Mouse (Mus musculus) R1 (cell line): Measurements from ENCODE around the gene Zfp512b.

ENCODE experiments used
- DNase-seq: peaks from one replicate; pipeline ENCODE4 v3.0.0-alpha.2; 2018; ENCODE audit warnings: low read depth, low spot score

Gene Zfp512b

DNA sequence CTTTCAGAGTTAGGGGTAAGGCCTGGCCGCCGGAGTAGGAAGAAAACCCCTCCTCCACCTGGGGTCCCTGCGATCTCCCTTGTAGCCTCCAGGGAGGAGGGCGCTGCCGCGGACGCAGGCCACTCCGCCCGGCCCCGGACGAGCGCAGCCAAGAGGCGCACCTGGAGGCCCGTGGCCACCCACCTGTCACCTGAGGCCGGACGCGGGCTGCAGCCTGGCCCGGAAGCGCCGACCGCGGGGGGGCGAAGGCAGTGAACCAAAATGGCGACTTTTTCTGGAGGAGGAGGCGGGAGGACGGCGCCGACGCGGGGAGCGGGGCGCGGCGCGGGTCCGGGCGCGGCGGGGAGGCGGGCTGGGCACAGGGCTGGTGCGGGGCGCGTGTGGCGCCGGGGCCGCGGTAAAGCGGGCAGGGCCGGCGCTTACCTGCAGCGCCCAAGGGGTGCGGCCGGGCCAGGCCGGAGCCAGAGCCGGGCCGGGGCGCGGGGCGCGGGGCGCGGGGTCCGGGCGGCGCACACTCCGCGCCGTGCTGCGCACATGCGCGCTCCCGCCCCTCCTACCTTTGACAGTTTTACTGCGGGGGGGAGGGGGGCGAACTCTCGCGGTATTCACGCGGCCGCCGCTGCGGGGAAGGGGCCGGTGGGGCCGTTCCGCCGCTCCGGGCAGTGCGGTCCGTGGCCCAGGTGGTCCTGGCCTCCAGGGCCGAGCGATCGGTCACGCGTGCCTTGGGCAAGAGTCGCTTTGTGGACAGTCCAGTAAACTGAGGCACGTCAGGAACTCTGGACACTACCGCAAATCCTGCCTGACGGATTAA, at the start of gene Zfp512b:
Gene Zfp512b (minus strand): TSS at position 573 of the 811 bp plus-strand sequence.
- DNase-seq = peak; percentile 83

- DNase-seq = no peak
Measured at GRCm38 (mm10) chr2:181635865-181636264, 43.3 kb upstream of the Zfp512b start.

- DNase-seq = no peak
Measured at GRCm38 (mm10) chr2:181632624-181633023, 40.0 kb upstream of the Zfp512b start.

- DNase-seq = no peak
Measured at GRCm38 (mm10) chr2:181628471-181628870, 35.9 kb upstream of the Zfp512b start.

GRCm38 (mm10) chr2:181623401-181623800, 30.8 kb upstream of the Zfp512b start:
- peak; percentile 25 for DNase-seq

- peak; percentile 21 for DNase-seq
Measured at GRCm38 (mm10) chr2:181618761-181619495, 26.3 kb upstream of the Zfp512b start.

GRCm38 (mm10) chr2:181602367-181602766, 9.8 kb upstream of the Zfp512b start:
- DNase-seq = no peak

GRCm38 (mm10) chr2:181601751-181602145, 9.1 kb upstream of the Zfp512b start:
- DNase-seq = no peak

- peak; percentile 98 for DNase-seq
Measured at GRCm38 (mm10) chr2:181600828-181601750, 8.5 kb upstream of the Zfp512b start.

GRCm38 (mm10) chr2:181600226-181600758, 7.7 kb upstream of the Zfp512b start:
- no peak for DNase-seq

DNA sequence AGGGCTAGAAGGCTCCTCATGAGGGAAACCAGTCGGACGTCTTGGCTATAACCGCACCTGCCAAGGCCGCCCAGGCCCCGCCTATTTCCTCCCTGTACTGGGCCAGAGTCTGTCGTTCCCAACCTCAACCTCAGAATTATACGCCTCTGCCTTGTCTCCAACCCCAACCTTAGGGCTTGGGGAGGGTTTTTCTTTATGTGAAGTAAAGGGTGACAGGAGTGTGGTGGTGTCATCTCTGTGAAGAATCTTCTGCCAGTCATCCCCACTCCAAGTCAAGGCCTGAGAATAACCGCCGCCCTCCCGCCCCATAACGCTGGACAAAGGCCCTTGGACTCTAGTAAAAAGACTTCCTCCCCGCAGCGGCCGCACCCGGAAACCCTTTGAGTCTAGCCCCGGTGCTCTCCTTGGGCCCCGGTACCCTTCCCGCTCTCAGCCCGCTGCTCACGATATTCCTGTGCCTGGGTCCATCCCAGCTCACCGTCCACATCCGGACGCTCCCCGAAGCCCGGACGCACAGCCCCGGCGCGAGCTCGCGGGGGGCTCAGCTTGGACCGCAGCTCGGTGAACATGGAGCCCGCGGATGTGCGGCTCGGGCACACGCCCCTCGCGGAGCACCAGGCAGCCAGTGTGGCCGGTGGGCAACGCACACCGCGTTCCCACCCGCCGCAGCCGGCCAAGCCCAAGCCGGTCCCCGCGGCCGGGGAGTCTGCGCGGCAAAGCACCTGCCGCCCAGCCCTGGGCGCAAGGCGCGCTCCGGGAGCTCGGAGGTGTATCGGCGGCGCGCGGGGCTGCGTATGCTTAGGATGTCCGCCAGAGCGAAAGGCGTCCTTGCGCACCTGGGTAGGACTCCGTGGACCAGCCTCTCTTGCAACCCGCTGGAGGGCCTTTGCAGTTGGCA, 6.1 kb upstream of the Zfp512b start, which contains the start of gene Samd10:
Gene Samd10 (minus strand): TSS at position 759 of the 898 bp plus-strand sequence.
- DNase-seq = peak; percentile 79

DNA sequence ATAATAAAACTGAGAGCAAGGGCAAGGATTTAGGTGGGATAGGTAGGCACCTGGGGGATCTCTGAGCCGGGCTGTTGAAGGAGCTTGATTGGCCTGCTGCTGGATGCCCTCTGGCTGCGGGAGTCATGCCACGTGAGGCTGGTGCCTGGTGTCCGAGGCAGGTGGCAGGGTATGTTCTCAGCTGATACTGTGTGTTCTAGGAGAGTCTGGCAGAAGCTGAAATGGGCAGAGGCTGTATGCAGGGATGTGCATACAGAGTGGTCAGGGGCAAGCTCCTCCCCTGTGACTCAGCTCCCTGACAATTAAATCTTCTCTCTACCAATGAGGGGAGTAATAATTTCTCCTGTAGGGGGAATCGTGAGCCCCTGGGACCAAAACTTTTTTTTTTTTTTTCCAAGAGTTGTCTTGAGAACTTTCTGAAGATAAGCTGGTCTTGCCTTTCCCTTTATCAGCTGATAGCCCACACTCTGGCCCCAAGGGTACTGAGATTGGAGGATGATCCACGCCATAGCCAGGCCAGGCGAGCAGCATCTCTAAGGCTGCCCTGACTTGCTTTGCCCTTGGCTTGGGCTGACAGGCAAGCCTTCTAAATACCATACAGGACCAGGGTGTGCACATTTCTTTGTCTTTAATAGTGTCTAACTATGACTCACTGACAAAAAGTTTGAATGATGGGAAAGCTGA, 4.9 kb upstream of the Zfp512b start:
- peak; percentile 71 for DNase-seq

DNA sequence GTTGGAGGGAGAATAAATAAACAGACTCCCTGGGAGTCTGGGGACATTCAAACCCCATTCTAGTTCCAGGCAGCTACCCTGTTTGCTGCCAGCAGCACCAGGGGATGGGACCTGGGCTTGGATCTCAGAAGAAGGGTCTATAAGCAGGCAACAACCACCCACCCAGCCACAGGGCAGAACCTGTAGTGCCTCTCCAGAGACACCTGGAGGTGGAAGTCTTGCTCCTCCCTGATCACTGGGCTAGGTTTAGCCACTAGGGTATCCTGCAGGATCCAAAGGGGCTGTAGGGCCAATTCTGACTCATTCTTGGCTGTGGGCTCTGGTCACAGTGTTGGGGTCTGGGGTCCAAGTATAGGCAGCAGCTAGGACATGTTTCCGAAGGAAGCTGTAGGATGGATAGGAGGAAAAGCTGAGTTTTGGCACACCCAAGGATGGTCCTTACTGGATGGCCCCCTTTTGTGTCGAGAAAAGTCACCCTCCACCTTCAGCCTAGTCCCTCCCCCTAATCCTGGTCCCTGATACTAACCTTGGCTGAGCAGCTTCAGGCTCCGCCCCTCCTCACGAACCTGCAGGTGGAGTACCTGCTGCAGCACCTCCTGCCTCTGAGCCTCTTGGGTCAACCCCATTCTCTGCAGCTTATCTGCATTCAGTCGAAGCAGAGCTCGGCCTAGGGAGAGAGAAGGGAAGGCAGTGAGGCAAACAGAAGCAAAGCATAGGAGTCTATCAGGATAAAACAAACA, 3.8 kb upstream of the Zfp512b start:
- DNase-seq = no peak

DNA sequence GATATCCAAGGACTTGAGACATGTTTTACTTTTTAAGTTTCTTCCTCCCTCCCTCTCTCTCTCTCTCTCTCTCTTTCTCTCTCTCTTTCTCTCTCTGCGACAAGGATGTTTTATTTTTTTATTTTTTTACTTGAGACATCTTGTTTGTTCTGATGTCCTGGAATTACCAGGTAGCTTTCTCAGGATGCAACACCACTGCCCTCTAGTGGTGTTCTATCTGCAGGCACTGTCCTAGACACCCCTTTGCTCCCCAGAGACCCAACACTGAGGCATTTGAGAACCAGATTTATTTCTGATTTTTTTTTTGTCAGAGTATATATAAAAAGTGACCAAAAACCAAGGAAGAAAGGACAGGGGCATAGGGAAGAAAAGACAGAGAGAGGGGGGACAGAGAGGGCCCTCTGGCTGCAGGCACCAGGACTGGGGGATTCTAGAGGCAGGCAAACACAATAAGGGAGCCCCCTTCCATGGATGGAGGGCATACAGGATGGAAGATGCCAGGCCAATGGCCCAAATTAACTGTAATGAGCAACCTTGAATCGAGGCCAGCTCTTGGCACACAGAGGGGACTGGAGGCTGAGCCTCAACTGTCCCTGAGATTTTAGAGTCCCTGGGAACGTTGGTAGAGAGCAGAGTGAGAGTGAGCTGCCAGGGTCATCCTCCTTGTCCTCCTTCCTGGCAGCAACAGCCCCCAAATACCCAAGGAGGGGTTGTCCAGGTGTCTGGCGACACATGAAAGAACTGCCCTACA, 2.5 kb upstream of the Zfp512b start:
- peak; percentile 54 for DNase-seq

GRCm38 (mm10) chr2:181593937-181594336, 1.3 kb upstream of the Zfp512b start:
- DNase-seq = no peak

DNA sequence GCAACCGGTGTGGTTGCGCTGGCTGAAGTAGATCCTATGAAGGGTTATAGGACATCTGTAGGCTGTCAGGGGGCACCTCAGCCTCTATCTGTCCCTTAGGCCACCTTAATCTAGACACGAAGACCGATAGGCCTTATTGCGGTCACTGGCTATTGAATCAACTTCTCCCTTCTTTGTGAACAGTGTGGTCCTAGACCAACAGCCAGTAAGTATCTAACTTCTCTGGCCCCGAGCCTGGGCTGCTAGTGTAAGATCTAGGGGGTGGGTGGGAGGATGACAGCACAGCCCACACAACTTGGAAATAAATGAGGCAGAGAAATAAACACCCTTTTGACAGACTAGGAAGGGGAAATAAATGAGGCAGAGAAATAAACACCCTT, 429 bp upstream of the Zfp512b start:
- DNase-seq = no peak

- peak; percentile 42 for DNase-seq
Measured at GRCm38 (mm10) chr2:181591528-181592085, 996 bp downstream of the Zfp512b start, which contains the start of gene Prpf6. Prpf6 (plus strand) TSS chr2:181591868.

- no peak for DNase-seq
Measured at GRCm38 (mm10) chr2:181590471-181590870, 2.1 kb downstream of the Zfp512b start.
